Mouse (Mus musculus): Measurements from ENCODE around the gene Mafg. TPM values are rescaled to one million over a fixed set of nuclear protein-coding genes. Genes with fewer than 3 reads are reported as not detected.

The Mafg gene
- polyA plus RNA-seq, 2 experiments, result 26.1 to 56.9 TPM

- Histone ChIP-seq H3K9ac (ENCODE audit: low read depth, low read length, severe bottlenecking) (peak within 1 kb of the TSS; percentile 51), H3K27me3 (ENCODE audit: control insufficient read depth, insufficient read depth, low read length) (peaks cover 6% of the 10 kb centered on the region), H3K4me2 (replicated peaks; ENCODE audit: low read depth, low read length, severe bottlenecking) (peak within 1 kb of the TSS; percentile 54), H3K9me3 (ENCODE audit: control insufficient read depth, low read length) (no peaks in the 10 kb centered on the region), H3K4me1 (ENCODE audit: control insufficient read depth, insufficient read depth, low read length) (peaks cover 9% of the 10 kb centered on the region; the same call in 1 of the 2 replicates), H3K36me3 (ENCODE audit: control insufficient read depth, insufficient read depth, low read length) (peaks cover 69% of the 10 kb centered on the region), H3K4me3 (replicated peaks; ENCODE audit: low read length) (peak within 1 kb of the TSS; percentile 28), H3K27ac (replicated peaks; ENCODE audit: low read depth, low read length) (no peak within 1 kb of the TSS)
- WGBS, result 5% methylated on average over 45 of the region's 45 CpGs
- no peak for TF ChIP-seq POLR2A (IDR thresholded peaks at IDR 0.05; ENCODE audit: borderline replicate concordance, extremely low read depth, insufficient read depth, insufficient read length)
- DNase-seq (ENCODE audit: low spot score) (no peak), ATAC-seq (ENCODE audit: low FRiP score, low read depth) (0 out of 2 replicates have a peak, but pooled peaks have one; percentile 11)
Observed at GRCm38 (mm10) chr11:120608241-120609034, 25.0 kb downstream of the Mafg start, which contains the start of gene Npb. Gene Npb (plus strand): TSS chr11:120608477.

- peaks cover 6% of the 10 kb centered on the region for H3K27me3 ChIP-seq (ENCODE audit: control insufficient read depth, insufficient read depth, low read length)
- WGBS, result 83% methylated on average over 4 of the region's 4 CpGs
- H3K9me3 ChIP-seq (ENCODE audit: control insufficient read depth, low read length), result no peaks in the 10 kb centered on the region
- H3K4me3 ChIP-seq (replicated peaks; ENCODE audit: low read length), result no peak overlapping the region
- peaks cover 9% of the 10 kb centered on the region; the same call in 1 of the 2 replicates for H3K4me1 ChIP-seq (ENCODE audit: control insufficient read depth, insufficient read depth, low read length)
- no peak for TF ChIP-seq POLR2A (IDR thresholded peaks at IDR 0.05; ENCODE audit: borderline replicate concordance, extremely low read depth, insufficient read depth, insufficient read length)
- ATAC-seq (ENCODE audit: low FRiP score, low read depth) (no peak), DNase-seq (ENCODE audit: low spot score) (no peak)
- no peak overlapping the region for H3K9ac ChIP-seq (ENCODE audit: low read depth, low read length, severe bottlenecking)
- H3K36me3 ChIP-seq (ENCODE audit: control insufficient read depth, insufficient read depth, low read length), result peaks cover 68% of the 10 kb centered on the region
- no peak overlapping the region for H3K27ac ChIP-seq (replicated peaks; ENCODE audit: low read depth, low read length)
- no peak overlapping the region for H3K4me2 ChIP-seq (replicated peaks; ENCODE audit: low read depth, low read length, severe bottlenecking)
Observed at GRCm38 (mm10) chr11:120606764-120607163, 26.6 kb downstream of the Mafg start.

- 89% methylated on average over 7 of the region's 7 CpGs for WGBS
- DNase-seq (ENCODE audit: low spot score) (no peak), ATAC-seq (ENCODE audit: low FRiP score, low read depth) (no peak)
- no peak for TF ChIP-seq POLR2A (IDR thresholded peaks at IDR 0.05; ENCODE audit: borderline replicate concordance, extremely low read depth, insufficient read depth, insufficient read length)
- Histone ChIP-seq H3K36me3 (ENCODE audit: control insufficient read depth, insufficient read depth, low read length) (peaks cover 65% of the 10 kb centered on the region), H3K4me3 (replicated peaks; ENCODE audit: low read length) (no peak overlapping the region), H3K27me3 (ENCODE audit: control insufficient read depth, insufficient read depth, low read length) (peaks cover 6% of the 10 kb centered on the region), H3K4me1 (ENCODE audit: control insufficient read depth, insufficient read depth, low read length) (peaks cover 9% of the 10 kb centered on the region; the same call in 1 of the 2 replicates), H3K9me3 (ENCODE audit: control insufficient read depth, low read length) (no peaks in the 10 kb centered on the region), H3K27ac (replicated peaks; ENCODE audit: low read depth, low read length) (no peak overlapping the region), H3K4me2 (replicated peaks; ENCODE audit: low read depth, low read length, severe bottlenecking) (no peak overlapping the region), H3K9ac (ENCODE audit: low read depth, low read length, severe bottlenecking) (no peak overlapping the region)
Observed at GRCm38 (mm10) chr11:120605667-120606066, 27.7 kb downstream of the Mafg start.

GRCm38 (mm10) chr11:120603545-120603944 lies 29.9 kb downstream of the Mafg start:
- no peak for ATAC-seq (ENCODE audit: low FRiP score, low read depth)
- 80% methylated on average over 2 of the region's 2 CpGs for WGBS

GRCm38 (mm10) chr11:120600716-120601115 lies 32.7 kb downstream of the Mafg start:
- Histone ChIP-seq H3K27me3 (ENCODE audit: control insufficient read depth, insufficient read depth, low read length) (no peaks in the 10 kb centered on the region), H3K4me1 (ENCODE audit: control insufficient read depth, insufficient read depth, low read length) (peaks cover 13% of the 10 kb centered on the region), H3K9me3 (ENCODE audit: control insufficient read depth, low read length) (no peaks in the 10 kb centered on the region), H3K27ac (replicated peaks; ENCODE audit: low read depth, low read length) (no peak overlapping the region), H3K36me3 (ENCODE audit: control insufficient read depth, insufficient read depth, low read length) (peaks cover 62% of the 10 kb centered on the region), H3K4me2 (replicated peaks; ENCODE audit: low read depth, low read length, severe bottlenecking) (no peak overlapping the region), H3K4me3 (replicated peaks; ENCODE audit: low read length) (no peak overlapping the region), H3K9ac (ENCODE audit: low read depth, low read length, severe bottlenecking) (no peak overlapping the region)
- WGBS, result 96% methylated on average over 3 of the region's 3 CpGs
- ATAC-seq (ENCODE audit: low FRiP score, low read depth), result no peak
- no peak for TF ChIP-seq POLR2A (IDR thresholded peaks at IDR 0.05; ENCODE audit: borderline replicate concordance, extremely low read depth, insufficient read depth, insufficient read length)
- DNase-seq (ENCODE audit: low spot score), result no peak

More at GRCm38 (mm10) chr11:120603545-120603944, 29.9 kb downstream of the Mafg start:
- Histone ChIP-seq H3K4me3 (replicated peaks; ENCODE audit: low read length) (no peak overlapping the region), H3K36me3 (ENCODE audit: control insufficient read depth, insufficient read depth, low read length) (peaks cover 62% of the 10 kb centered on the region), H3K9me3 (ENCODE audit: control insufficient read depth, low read length) (no peaks in the 10 kb centered on the region), H3K9ac (ENCODE audit: low read depth, low read length, severe bottlenecking) (no peak overlapping the region), H3K27ac (replicated peaks; ENCODE audit: low read depth, low read length) (no peak overlapping the region), H3K4me1 (ENCODE audit: control insufficient read depth, insufficient read depth, low read length) (peaks cover 12% of the 10 kb centered on the region), H3K27me3 (ENCODE audit: control insufficient read depth, insufficient read depth, low read length) (peaks cover under 1% of the 10 kb centered on the region; the same call in 1 of the 2 replicates), H3K4me2 (replicated peaks; ENCODE audit: low read depth, low read length, severe bottlenecking) (no peak overlapping the region)
- no peak for TF ChIP-seq POLR2A (IDR thresholded peaks at IDR 0.05; ENCODE audit: borderline replicate concordance, extremely low read depth, insufficient read depth, insufficient read length)
- no peak for DNase-seq (ENCODE audit: low spot score)
